Mouse (Mus musculus) adrenal gland, adult (tissue): Measurements from ENCODE around the gene Twist2.
A peak's percentile ranks its signal among the peaks of the same experiment; 100 is the strongest.

Source experiments
- DNase-seq, 2 experiments: peaks; one replicate each; pipeline ENCODE4 v3.0.0; 2022 to 2023; ENCODE audit warnings: low spot score in 1 of 2; ENCODE audit not compliant: inconsistent age in 2 of 2

The Twist2 gene

GRCm38 (mm10) chr1:91816571-91816970, 15.3 kb downstream of the Twist2 start:
- DNase-seq = peak; percentile 46 to 52

- peak in 1 of 2 experiments; percentile 55 for DNase-seq
Measured at GRCm38 (mm10) chr1:91819237-91819636, 18.0 kb downstream of the Twist2 start.

GRCm38 (mm10) chr1:91820531-91820930, 19.3 kb downstream of the Twist2 start:
- no peak for DNase-seq

GRCm38 (mm10) chr1:91822316-91822824, 21.1 kb downstream of the Twist2 start:
- no peak for DNase-seq

- DNase-seq = peak; percentile 28 to 41
Measured at GRCm38 (mm10) chr1:91823530-91823929, 22.3 kb downstream of the Twist2 start.

GRCm38 (mm10) chr1:91823951-91824350, 22.7 kb downstream of the Twist2 start:
- DNase-seq = no peak

GRCm38 (mm10) chr1:91825261-91825660, 24.0 kb downstream of the Twist2 start:
- DNase-seq = no peak

GRCm38 (mm10) chr1:91831978-91832377, 30.7 kb downstream of the Twist2 start:
- DNase-seq = no peak

GRCm38 (mm10) chr1:91839557-91839956, 38.3 kb downstream of the Twist2 start:
- DNase-seq = no peak

GRCm38 (mm10) chr1:91839979-91840378, 38.7 kb downstream of the Twist2 start:
- no peak for DNase-seq

- no peak for DNase-seq
Measured at GRCm38 (mm10) chr1:91844236-91844635, 43.0 kb downstream of the Twist2 start.

GRCm38 (mm10) chr1:91844681-91845379, 43.6 kb downstream of the Twist2 start:
- no peak for DNase-seq

GRCm38 (mm10) chr1:91845380-91845957, 44.2 kb downstream of the Twist2 start:
- DNase-seq = no peak

GRCm38 (mm10) chr1:91851300-91851699, 50.0 kb downstream of the Twist2 start:
- no peak for DNase-seq

- peak in 1 of 2 experiments; percentile 58 for DNase-seq
Measured at GRCm38 (mm10) chr1:91856771-91857664, 55.8 kb downstream of the Twist2 start.

GRCm38 (mm10) chr1:91858101-91858790, 57.0 kb downstream of the Twist2 start:
- DNase-seq = peak in 1 of 2 experiments; percentile 46

GRCm38 (mm10) chr1:91858901-91859300, 57.6 kb downstream of the Twist2 start:
- no peak for DNase-seq

GRCm38 (mm10) chr1:91861511-91861910, 60.2 kb downstream of the Twist2 start:
- DNase-seq = no peak

GRCm38 (mm10) chr1:91866001-91866400, 64.7 kb downstream of the Twist2 start:
- no peak for DNase-seq

- no peak for DNase-seq
Measured at GRCm38 (mm10) chr1:91871101-91871500, 69.8 kb downstream of the Twist2 start.
